Mouse (Mus musculus) heart, postnatal 25 days (tissue): ENCODE data around the gene Efna5. TPM values are rescaled to one million over a fixed set of nuclear protein-coding genes. Genes with fewer than 3 reads are reported as not detected.

Experiments used
- DNase-seq: peaks from one replicate; pipeline ENCODE4 v3.0.0; 2022; ENCODE audit warnings: low spot score
- intact Hi-C: fragments of 180-260 bp; cut with DNase I; formaldehyde crosslinking; loops from one replicate; pipeline ENCODE4 v1.15.1; 2025
- total RNA-seq, 2 experiments: library from RNA; stranded (reverse); gene quantifications; 2 replicates each; pipeline ENCODE4 v1.2.3; 2021

The Efna5 gene
- total RNA-seq, 2 experiments from 2014 or later: 21.0 to 23.0 TPM

- DNase-seq: no peak
- intact Hi-C loops: no loop called here
Observed at GRCm38 (mm10) chr17:62756951-62757350, 124.2 kb downstream of the Efna5 start.

- DNase-seq: no peak
- intact Hi-C loops: no loop called here
Observed at GRCm38 (mm10) chr17:62755635-62756034, 125.5 kb downstream of the Efna5 start.

GRCm38 (mm10) chr17:62754638-62755037, 126.5 kb downstream of the Efna5 start:
- no peak for DNase-seq
- intact Hi-C loops: no loop called here

DNA sequence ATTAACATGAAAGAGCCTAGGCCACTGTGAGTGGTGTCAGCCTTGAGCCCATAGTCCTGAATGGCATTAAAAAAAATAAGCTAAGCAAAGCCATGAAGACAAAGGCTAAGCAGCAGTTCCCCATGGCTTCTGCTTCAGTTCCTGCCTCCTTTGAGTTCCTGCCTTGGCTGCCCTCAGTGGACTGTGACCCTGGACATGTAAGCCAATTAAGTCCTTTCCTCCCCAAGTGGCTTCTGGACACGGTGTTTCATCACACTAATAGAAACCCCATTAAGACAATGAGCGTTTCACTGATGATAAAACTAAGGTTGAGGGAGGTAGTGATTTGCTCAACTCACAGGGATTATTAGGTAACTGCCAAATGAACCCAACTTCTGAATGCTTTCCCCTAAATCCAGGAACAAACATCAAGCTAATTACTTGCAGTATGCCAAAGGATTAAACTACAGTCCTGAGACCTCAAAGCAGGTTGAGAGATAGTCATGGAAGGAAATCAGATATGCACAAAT, 128.7 kb downstream of the Efna5 start:
- intact Hi-C loops: no loop called here
- DNase-seq: no peak

GRCm38 (mm10) chr17:62750647-62751046, 130.5 kb downstream of the Efna5 start:
- intact Hi-C loops: no loop called here
- DNase-seq: no peak

GRCm38 (mm10) chr17:62748803-62749619, 132.1 kb downstream of the Efna5 start:
- no peak for DNase-seq
- intact Hi-C loops: no loop called here

GRCm38 (mm10) chr17:62747381-62747780, 133.7 kb downstream of the Efna5 start:
- DNase-seq: no peak

GRCm38 (mm10) chr17:62746827-62747226, 134.3 kb downstream of the Efna5 start:
- no peak for DNase-seq
- intact Hi-C loops: no loop called here

More at GRCm38 (mm10) chr17:62747381-62747780, 133.7 kb downstream of the Efna5 start:
- intact Hi-C loops: no loop called here

- no peak for DNase-seq
- intact Hi-C loops: no loop called here
Observed at GRCm38 (mm10) chr17:62745286-62745685, 135.8 kb downstream of the Efna5 start.

DNA sequence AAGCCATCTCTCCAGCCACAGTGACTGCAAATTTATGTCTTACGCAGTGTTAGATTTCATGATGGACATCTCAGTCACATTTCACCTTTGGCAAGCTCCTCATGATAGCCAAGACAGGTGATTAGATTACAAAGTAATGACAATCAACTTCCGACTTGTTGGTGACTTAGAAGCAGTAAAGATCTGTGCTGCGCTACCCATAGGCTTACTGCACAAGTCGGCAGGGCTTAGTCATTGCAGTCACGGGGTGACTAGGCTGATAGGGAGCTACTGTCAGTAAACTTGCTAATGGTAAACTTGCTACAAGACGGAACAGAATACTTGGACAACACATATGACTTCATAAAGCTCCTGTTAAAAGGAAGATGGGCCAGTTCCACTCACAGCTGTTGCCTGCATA, 136.9 kb downstream of the Efna5 start:
- intact Hi-C loops: no loop called here
- DNase-seq: no peak

DNA sequence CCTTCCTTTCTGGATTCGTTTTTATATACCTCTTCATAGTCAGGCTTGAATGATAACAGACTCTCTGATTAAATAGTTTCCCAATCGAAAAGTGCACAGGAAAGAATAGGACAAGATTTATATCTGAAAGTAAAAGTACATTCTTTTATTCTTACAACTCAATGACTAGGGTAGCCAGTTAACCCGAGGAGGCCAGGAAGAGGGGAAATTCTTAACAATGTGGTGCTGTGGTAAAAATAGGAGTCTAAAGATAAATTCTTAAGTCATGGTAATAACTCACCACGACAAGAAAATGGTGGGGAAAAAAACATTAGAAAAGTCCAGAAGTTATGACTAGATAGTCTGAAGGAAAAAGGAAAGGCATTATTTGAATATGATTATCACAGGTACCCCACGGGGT, 139.4 kb downstream of the Efna5 start:
- no peak for DNase-seq
- intact Hi-C loops: no loop called here

DNA sequence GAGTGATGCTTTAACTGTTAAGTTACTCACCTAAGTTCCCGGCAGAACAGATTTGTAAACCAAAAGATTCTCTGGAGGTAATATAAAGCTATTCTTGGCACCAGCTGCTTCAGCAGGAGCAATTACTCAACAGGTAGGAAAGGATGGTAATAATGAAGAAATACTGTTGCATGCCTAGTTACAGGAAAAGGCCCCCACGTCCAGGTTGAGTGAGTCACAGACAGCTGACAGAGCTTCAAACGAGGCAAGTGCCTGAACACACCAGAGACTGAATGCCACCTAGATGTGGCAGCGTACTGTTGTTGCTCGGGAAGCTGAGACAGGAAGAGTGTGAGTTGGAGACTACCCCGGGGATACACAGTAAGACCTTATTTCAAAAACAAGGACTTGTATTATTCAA, 140.1 kb downstream of the Efna5 start:
- DNase-seq: no peak
- intact Hi-C loops: no loop called here

- DNase-seq: no peak
- intact Hi-C loops: loop anchor here (5.0 kb wide), 1 partner anchor 58 kb away; no protein-coding TSS in a partner anchor
Observed at GRCm38 (mm10) chr17:62739993-62740392, 141.1 kb downstream of the Efna5 start.

DNA sequence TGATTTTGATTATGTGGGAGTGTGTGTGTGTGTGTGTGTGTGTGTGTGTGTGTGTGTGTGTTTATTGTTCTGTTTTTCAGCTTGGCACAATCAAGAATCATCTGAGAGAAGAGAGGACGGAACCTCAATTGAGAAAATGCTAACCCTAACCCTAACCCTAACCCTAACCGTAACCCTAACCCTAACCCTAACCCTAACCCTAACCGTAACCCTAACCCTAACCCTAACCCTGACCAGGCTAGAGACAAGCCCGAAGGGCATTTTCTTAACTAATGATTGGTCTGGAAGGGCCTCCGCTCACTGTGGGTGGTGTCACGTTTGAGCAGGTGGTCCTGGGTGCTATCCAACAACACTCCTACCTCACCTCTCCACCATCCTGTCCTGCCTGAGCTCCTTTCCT, 143.7 kb downstream of the Efna5 start:
- intact Hi-C loops: loop anchor here (5.0 kb wide), 1 partner anchor 55 kb away; no protein-coding TSS in a partner anchor
- DNase-seq: no peak

DNA sequence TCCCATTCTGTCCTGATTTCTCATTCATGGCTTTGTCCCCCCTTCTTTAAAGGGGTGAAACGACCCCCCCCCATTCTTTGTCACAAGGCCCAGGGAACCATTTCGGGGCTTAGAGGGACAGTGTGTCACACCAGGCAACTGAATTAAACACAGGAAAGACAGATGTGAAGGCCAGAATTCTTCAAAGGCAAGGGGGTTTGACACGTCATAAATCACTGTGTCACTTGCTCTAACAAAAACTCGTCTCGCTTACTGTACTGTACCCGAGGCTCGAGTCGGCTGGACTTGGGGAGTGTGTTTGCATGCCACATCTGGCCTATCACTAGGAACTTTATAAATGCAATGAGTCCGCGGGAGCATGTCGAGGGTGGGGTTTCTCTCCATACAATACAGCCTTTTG, 145.2 kb downstream of the Efna5 start:
- DNase-seq: no peak

GRCm38 (mm10) chr17:62734901-62735300, 146.2 kb downstream of the Efna5 start:
- intact Hi-C loops: loop anchor here (5.0 kb wide), 1 partner anchor 53 kb away; no protein-coding TSS in a partner anchor
- no peak for DNase-seq

More for the DNA sequence above, 145.2 kb downstream of the Efna5 start:
- intact Hi-C loops: loop anchor here (5.0 kb wide), 1 partner anchor 54 kb away; no protein-coding TSS in a partner anchor

DNA sequence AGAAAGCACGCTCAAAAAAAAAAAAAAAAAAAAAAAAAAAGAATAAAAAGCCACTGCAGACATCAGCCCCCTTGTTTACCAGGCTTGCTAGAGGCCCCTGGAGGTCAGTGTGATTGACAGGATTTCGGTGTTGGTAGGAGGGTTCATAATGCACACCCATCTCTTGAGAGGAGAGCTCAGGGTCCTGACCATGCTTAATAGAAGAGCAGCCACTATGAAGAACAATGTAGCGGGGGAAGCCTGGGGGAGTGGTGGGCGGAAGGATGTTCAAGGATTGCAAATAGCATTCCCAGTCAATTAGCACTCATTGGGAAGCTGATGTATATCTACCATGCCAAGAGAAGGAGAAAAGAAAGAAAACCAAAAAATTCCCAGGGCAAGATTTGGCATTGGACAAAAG, 147.1 kb downstream of the Efna5 start:
- intact Hi-C loops: no loop called here
- no peak for DNase-seq

DNA sequence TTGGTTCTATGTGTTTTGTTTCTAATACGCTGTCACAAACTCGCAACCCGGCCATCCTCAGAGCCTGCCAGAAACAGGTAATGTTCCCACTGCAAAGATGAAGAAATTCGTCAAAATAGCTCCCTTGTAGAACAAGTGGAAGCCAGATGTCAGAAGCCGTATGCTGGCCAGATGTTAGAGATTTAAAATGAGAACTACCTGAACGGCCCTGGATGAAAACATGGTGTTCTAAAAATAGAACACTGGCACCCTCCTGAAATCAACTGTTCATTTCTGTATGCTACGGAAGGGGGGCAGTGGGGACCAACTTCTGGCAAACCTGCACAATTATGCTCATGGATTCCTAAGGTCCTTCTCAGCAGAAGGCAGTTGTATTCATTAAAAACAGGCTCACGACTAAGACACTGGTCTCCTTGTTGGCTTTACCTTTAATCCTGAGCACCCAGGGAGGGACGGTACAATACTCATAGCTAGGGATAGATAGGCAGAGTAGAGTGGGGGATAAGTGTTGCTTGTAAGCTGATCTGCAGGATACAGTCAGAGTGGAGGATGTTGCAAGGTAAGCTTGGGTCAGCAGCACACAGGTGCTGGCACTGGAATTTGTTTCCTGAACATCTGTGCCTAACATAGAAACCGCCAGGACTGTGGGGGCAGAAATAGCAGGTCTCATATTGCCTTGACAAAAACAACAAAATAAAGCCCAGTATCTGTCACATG, 151.2 kb downstream of the Efna5 start:
- no peak for DNase-seq
- intact Hi-C loops: no loop called here

GRCm38 (mm10) chr17:62728142-62728917, 152.8 kb downstream of the Efna5 start:
- intact Hi-C loops: no loop called here
- no peak for DNase-seq

GRCm38 (mm10) chr17:62726102-62726501, 155.0 kb downstream of the Efna5 start:
- intact Hi-C loops: no loop called here
- DNase-seq: no peak
